ENCODE assay signal across 29 mouse cellular contexts in the genomic region with DNA sequence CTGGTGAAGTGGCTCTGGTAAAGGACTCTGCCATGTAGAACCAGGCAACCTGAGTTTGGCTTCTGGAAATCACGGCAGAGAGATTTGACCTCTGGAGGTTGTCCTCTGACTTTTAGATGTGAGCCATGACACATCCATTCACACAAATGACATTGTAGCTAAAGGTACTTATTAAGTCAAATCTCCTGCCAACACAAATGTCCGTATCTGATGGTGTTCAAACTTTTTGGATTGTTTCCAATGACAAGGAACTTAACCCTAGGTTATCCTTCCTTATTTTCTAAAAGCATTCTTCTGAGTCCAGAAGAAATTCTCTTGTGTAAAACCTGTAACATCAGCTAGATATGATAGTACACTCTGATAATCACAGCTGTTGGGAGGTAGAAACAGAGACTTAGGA.
"Had no signal": no experiment of that assay in that cellular context is flagged by ENCODE, and none has a peak within 500 bp of the region (broad histone marks: within the 10 kb centered on the region; RNA-seq: fewer than 3 reads in every experiment).

No protein-coding gene starts in this region.

- H3K4me2 ChIP-seq: limb, embryonic 12.5 days; limb, embryonic 13.5 days; limb, embryonic 15.5 days; liver, embryonic 11.5 days; liver, embryonic 13.5 days; liver, embryonic 15.5 days; lung, embryonic 14.5 days; lung, embryonic 15.5 days; midbrain, embryonic 11.5 days; midbrain, embryonic 12.5 days; midbrain, embryonic 13.5 days; midbrain, embryonic 15.5 days had no signal

- H3K27ac ChIP-seq: limb, embryonic 12.5 days; limb, embryonic 13.5 days; limb, embryonic 15.5 days; liver, embryonic 12.5 days; liver, embryonic 13.5 days; liver, embryonic 14.5 days; liver, embryonic 15.5 days; lung, embryonic 15.5 days; macrophage; midbrain, embryonic 10.5 days; midbrain, embryonic 12.5 days; midbrain, embryonic 13.5 days had no signal

- H3K9ac ChIP-seq: limb, embryonic 12.5 days; limb, embryonic 13.5 days; limb, embryonic 15.5 days; liver, embryonic 12.5 days; liver, embryonic 14.5 days; liver, embryonic 15.5 days; liver, postnatal 0 days; lung, embryonic 14.5 days; lung, embryonic 15.5 days; midbrain, embryonic 12.5 days; midbrain, embryonic 13.5 days; midbrain, embryonic 15.5 days had no signal

- H3K27me3 ChIP-seq: limb, embryonic 12.5 days; limb, embryonic 13.5 days; limb, embryonic 15.5 days; liver, embryonic 12.5 days; liver, embryonic 13.5 days; liver, embryonic 15.5 days; lung, embryonic 15.5 days; megakaryocyte, embryonic 14.5 days; midbrain, embryonic 12.5 days; midbrain, embryonic 13.5 days; midbrain, embryonic 15.5 days had no signal

- H3K4me1 ChIP-seq: limb, embryonic 12.5 days had no signal

- H3K9me3 ChIP-seq: limb, embryonic 15.5 days; liver, embryonic 12.5 days; liver, embryonic 15.5 days; lung, embryonic 15.5 days; midbrain, embryonic 15.5 days had no signal

- H3K4me3 ChIP-seq: limb, embryonic 12.5 days; limb, embryonic 13.5 days; limb, embryonic 15.5 days; liver, embryonic 12.5 days; liver, embryonic 13.5 days; liver, embryonic 15.5 days; lung, embryonic 15.5 days; megakaryocyte, embryonic 14.5 days; midbrain, embryonic 10.5 days; midbrain, embryonic 12.5 days; midbrain, embryonic 13.5 days; midbrain, embryonic 15.5 days; myocyte had no signal

- DNase-seq: left cerebral cortex, postnatal 4 days; liver, postnatal 0 days; lung, adult 18-20 months; lung, adult 2 months; lung, embryonic 14.5 days; lung, postnatal 10 days; lung, postnatal 14 days; lung, postnatal 36 days; lung, postnatal 4 days; midbrain, embryonic 14.5 days had no signal

- ATAC-seq: lung, postnatal 0 days; midbrain, embryonic 13.5 days; midbrain, embryonic 15.5 days; midbrain, embryonic 16.5 days had no signal
